Comparison of ENCODE assay signal across 8 mouse cellular contexts in genomic region chr6:34994692-34995091, GRCm38 (mm10). TPM values are rescaled to one million over a fixed set of nuclear protein-coding genes. Genes with fewer than 3 reads are reported as not detected.
DNase-seq lines count a peak whose midpoint lies in the region; TF ChIP-seq lines count a peak whose summit lies in the region.

No protein-coding gene starts in this region.

- no peak for TF ChIP-seq RAD21 in CH12.LX (IDR thresholded peaks at IDR 0.05; ENCODE audit: low read depth, low read length)

- peak overlapping the region; percentile 64 for H3K4me2 ChIP-seq in CH12.LX (ENCODE audit: insufficient read depth, low read depth, poor library complexity, severe bottlenecking)

- intact Hi-C loops in gastrocnemius, postnatal 14 days (cut with DNase I; ENCODE audit: low total_unique reads), result no loop called here
- intact Hi-C loops in heart, postnatal 10 days (cut with DNase I), result loop anchor here (2.0 to 5.0 kb wide), 4 partner anchors 58 to 183 kb away; partner anchors contain the start of gene Nup205
- intact Hi-C loops in left cerebral cortex, postnatal 14 days (cut with DNase I), result loop anchor here (5.0 to 10.0 kb wide), 3 partner anchors 68 to 480 kb away; partner anchors contain the start of gene Cyren

- 0 out of 2 replicates have a peak overlapping the region, but pooled peaks have one; percentile 31 for H3K9ac ChIP-seq in CH12.LX (ENCODE audit: insufficient read depth, low read depth)

- H3K79me2 ChIP-seq in CH12.LX (replicated peaks; ENCODE audit: control insufficient read depth, extremely low read depth, insufficient read depth, poor library complexity, severe bottlenecking), result no peaks in the 10 kb centered on the region

- in situ Hi-C loops in CH12.LX (cut with MboI; ENCODE audit: low pct_ligation_motif_present, low pct_unique_long_range_greater_than_20kb, low sequenced_read_pairs), result loop anchor here (5.0 kb wide), 1 partner anchor 57 kb away; no protein-coding TSS in a partner anchor

- no peak for TF ChIP-seq POLR2A in CH12.LX (IDR thresholded peaks at IDR 0.05; ENCODE audit: low read depth, low read length)

- dilution Hi-C loops in CH12.LX (cut with MboI; ENCODE audit: extremely low pct_ligation_motif_present, extremely low pct_unique_long_range_greater_than_20kb, low sequenced_read_pairs), result no loop called here

- H3K27ac ChIP-seq in CH12.LX (ENCODE audit: insufficient read depth, low read depth), result no peak overlapping the region
- no peak overlapping the region for H3K27ac ChIP-seq in layer of hippocampus, adult 2 months

- peak; percentile 7 for DNase-seq in gastrocnemius, adult 18-20 months (ENCODE audit: low spot score)
- DNase-seq in gastrocnemius, postnatal 14 days, result no peak
- DNase-seq in CH12.LX (ENCODE audit: extremely low read depth), result peak; percentile 16
- peak; percentile 7 to 26 for DNase-seq in heart, postnatal 10 days
- DNase-seq in left cerebral cortex, postnatal 14 days (ENCODE audit: low spot score in 2 of 2), result no peak
- no peak for DNase-seq in cerebellum, adult 9-10 months
- no peak for DNase-seq in layer of hippocampus, adult 2 months (ENCODE audit: low spot score in 2 of 2)

- no peak for TF ChIP-seq EP300 in CH12.LX (IDR thresholded peaks at IDR 0.05; ENCODE audit: low read length)

- no peak for TF ChIP-seq CTCF in CH12.LX (conservative IDR thresholded peaks at IDR 0.05 in 1 of 2, IDR thresholded peaks at IDR 0.05 in 1 of 2; ENCODE audit: low read depth in 2 of 2, low read length in 2 of 2)
- no peak for TF ChIP-seq CTCF in layer of hippocampus, adult 2 months (conservative IDR thresholded peaks at IDR 0.05)

- H3K4me3 ChIP-seq in CH12.LX (replicated peaks in 1 of 3; ENCODE audit: low read depth in 2 of 3, low read length in 2 of 3, poor library complexity in 1 of 3), result peak overlapping the region; percentile 32 to 57 (median 34)
- peak overlapping the region; percentile 91 for H3K4me3 ChIP-seq in megakaryocyte, embryonic 14.5 days (replicated peaks)
- H3K4me3 ChIP-seq in layer of hippocampus, adult 2 months, result no peak overlapping the region

- H3K27me3 ChIP-seq in CH12.LX (replicated peaks), result no peaks in the 10 kb centered on the region
- H3K27me3 ChIP-seq in megakaryocyte, embryonic 14.5 days (replicated peaks), result peaks cover 43% of the 10 kb centered on the region

- no peaks in the 10 kb centered on the region for H3K9me3 ChIP-seq in CH12.LX (replicated peaks; ENCODE audit: low read length)
- no peaks in the 10 kb centered on the region for H3K9me3 ChIP-seq in megakaryocyte, embryonic 14.5 days

- H3K36me3 ChIP-seq in CH12.LX (replicated peaks in 1 of 2; ENCODE audit: control insufficient read depth in 1 of 2, insufficient read depth in 1 of 2, low read length in 1 of 2), result no peaks in the 10 kb centered on the region
- no peaks in the 10 kb centered on the region for H3K36me3 ChIP-seq in megakaryocyte, embryonic 14.5 days (replicated peaks; ENCODE audit: low read length)

- H3K4me1 ChIP-seq in CH12.LX (ENCODE audit: control insufficient read depth in 1 of 2, insufficient read depth in 2 of 2), result peaks cover 7 to 28% of the 10 kb centered on the region in 2 experiments; a peak in 3 of 4 replicates
- peaks cover 22% of the 10 kb centered on the region for H3K4me1 ChIP-seq in megakaryocyte, embryonic 14.5 days

TF ChIP-seq in CH12.LX, 34 proteins besides CTCF, POLR2A, EP300 and RAD21:
- TF ChIP-seq CHD2 (IDR thresholded peaks at IDR 0.05; ENCODE audit: low read length) (no peak), GABPA (IDR thresholded peaks at IDR 0.05; ENCODE audit: insufficient replicate concordance, low read depth, low read length) (no peak), RCOR1 (conservative IDR thresholded peaks at IDR 0.05; ENCODE audit: low read depth, low read length) (no peak), MXI1 (IDR thresholded peaks at IDR 0.05; ENCODE audit: low read depth, low read length) (peak; percentile 94), HCFC1 (IDR thresholded peaks at IDR 0.05; ENCODE audit: low read depth, low read length) (no peak), IRF4 (IDR thresholded peaks at IDR 0.05; ENCODE audit: low read depth, low read length) (no peak), BHLHE40 (IDR thresholded peaks at IDR 0.05; ENCODE audit: low read depth, low read length) (no peak), ZC3H11A (IDR thresholded peaks at IDR 0.05; ENCODE audit: low read depth, low read length) (no peak), ZNF384 (IDR thresholded peaks at IDR 0.05; ENCODE audit: low read depth, low read length) (no peak), ZKSCAN1 (IDR thresholded peaks at IDR 0.05; ENCODE audit: borderline replicate concordance, low read depth, low read length) (no peak), NELFE (IDR thresholded peaks at IDR 0.05; ENCODE audit: low read depth, low read length) (0 out of 2 replicates have a peak, but pooled peaks have one; percentile 3), POLR2AphosphoS2 (IDR thresholded peaks at IDR 0.05; ENCODE audit: low read depth, low read length) (no peak), SMC3 (IDR thresholded peaks at IDR 0.05; ENCODE audit: low read depth, low read length) (no peak), E2F4 (IDR thresholded peaks at IDR 0.05; ENCODE audit: insufficient replicate concordance, low read depth, low read length) (no peak), SIN3A (IDR thresholded peaks at IDR 0.05; ENCODE audit: low read length) (no peak), USF1 (IDR thresholded peaks at IDR 0.05; ENCODE audit: low read depth, low read length) (no peak), JUN (IDR thresholded peaks at IDR 0.05; ENCODE audit: insufficient read depth, low read depth, low read length) (no peak), MAFK (IDR thresholded peaks at IDR 0.05; ENCODE audit: insufficient replicate concordance, low read length) (no peak), USF2 (conservative IDR thresholded peaks at IDR 0.05; ENCODE audit: low read depth, low read length) (no peak), TBP (conservative IDR thresholded peaks at IDR 0.05; ENCODE audit: low read depth, low read length) (no peak), ZMIZ1 (IDR thresholded peaks at IDR 0.05; ENCODE audit: low read depth, low read length) (no peak), MAX (IDR thresholded peaks at IDR 0.05; ENCODE audit: low read length) (peak; percentile 84), KAT2A (IDR thresholded peaks at IDR 0.05; ENCODE audit: insufficient replicate concordance, low read length) (no peak), CHD1 (IDR thresholded peaks at IDR 0.05; ENCODE audit: low read depth, low read length) (no peak), ELF1 (IDR thresholded peaks at IDR 0.05; ENCODE audit: low read depth, low read length) (no peak), UBTF (IDR thresholded peaks at IDR 0.05; ENCODE audit: low read depth, low read length) (no peak), ETS1 (conservative IDR thresholded peaks at IDR 0.05; ENCODE audit: low read depth, low read length) (no peak)

RNA-seq across cellular contexts. Expression of gene Slc23a4, which starts 6.5 kb away (rescaled TPM):
- under 1 TPM in 1 of 2 experiments, not detected in 1; 0.09 TPM for total RNA-seq in gastrocnemius, adult 18-20 months (2021)
- total RNA-seq in gastrocnemius, postnatal 14 days (2021), result under 1 TPM in 1 of 2 experiments, not detected in 1; 0.11 TPM
- total RNA-seq in CH12.LX (2012; rRNA removed) (0.13 and 0.30 TPM in 2 replicates), CH12.LX (2014; rRNA removed) (0.23 and 0.27 TPM in 2 replicates)
- polyA plus RNA-seq in CH12.LX (2012; ENCODE audit: insufficient read length, low read depth), result 0.21 and 0.59 TPM in 2 replicates
- total RNA-seq in heart, postnatal 10 days (2021), result under 1 TPM; 0.42 to 0.43 TPM
- polyA plus RNA-seq in megakaryocyte, embryonic 14.5 days (2012; ENCODE audit: insufficient read depth, low replicate concordance), result 0.40 TPM in 1 of 2 replicates, not detected in the other
- total RNA-seq in left cerebral cortex, postnatal 14 days (2021), result 1 to 10 TPM; 1.1 TPM
- total RNA-seq in layer of hippocampus, adult 2 months (2021), result 1 to 10 TPM in 1 of 2 experiments, under 1 TPM in 1; 0.88 to 1.2 TPM

Comparison
In these comparisons a context has a peak if more than half of its experiments do, and no peak if none do; other contexts are left out.
1. DNase-seq: peak in gastrocnemius, adult 18-20 months (single experiment), CH12.LX (single experiment) and heart, postnatal 10 days (2 of 2); none in gastrocnemius, postnatal 14 days (single experiment), left cerebral cortex, postnatal 14 days (0 of 2), cerebellum, adult 9-10 months (single experiment) and layer of hippocampus, adult 2 months (0 of 2).